8 mouse cellular contexts compared by ENCODE assay signal in the genomic region with DNA sequence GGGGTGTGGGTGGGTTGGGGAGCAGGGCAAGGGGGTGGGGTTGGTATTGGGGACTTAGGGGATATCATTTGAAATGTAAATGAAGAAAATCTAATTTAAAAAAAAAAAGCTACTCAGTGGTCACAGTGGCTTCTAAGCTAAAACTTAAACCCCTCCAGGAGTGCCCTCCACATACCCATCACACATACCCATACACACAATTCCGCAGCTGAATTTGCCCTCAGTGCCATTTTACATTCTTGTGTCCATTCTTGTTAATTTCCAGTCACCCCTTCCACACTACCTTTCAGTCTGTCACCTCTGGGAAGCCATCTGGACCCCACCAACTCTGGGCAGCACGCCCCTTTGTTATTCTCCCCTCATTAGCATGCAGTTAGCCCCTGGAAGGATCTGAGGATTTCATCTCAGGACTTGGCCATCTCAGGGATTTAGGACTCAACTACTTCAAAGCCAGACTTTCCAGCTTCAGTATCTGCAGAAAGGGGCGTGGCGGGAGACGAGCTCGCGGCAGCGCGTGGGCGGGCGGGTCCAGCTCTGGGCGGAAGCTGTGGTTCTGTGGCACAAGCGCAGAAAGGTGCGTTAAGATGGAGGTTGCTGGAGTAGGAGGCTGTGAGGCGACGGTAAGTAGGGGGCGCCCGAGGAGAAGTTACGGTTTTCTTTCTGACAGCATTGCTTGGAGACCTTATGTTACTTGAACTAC. TPM values are rescaled to one million over a fixed set of nuclear protein-coding genes. Genes with fewer than 3 reads are reported as not detected.
DNase-seq lines count a peak whose midpoint lies in the region; ATAC-seq and TF ChIP-seq lines count a peak whose summit lies in the region.

A gene (plus strand): TSS at position 537 of the 700 bp plus-strand sequence.

- H3K36me3 ChIP-seq in embryonic facial prominence, embryonic 14.5 days (ENCODE audit: control insufficient read depth, insufficient read depth, low read length): no peaks in the 10 kb centered on the region
- no peaks in the 10 kb centered on the region for H3K36me3 ChIP-seq in heart, adult 2 months (ENCODE audit: control insufficient read depth, insufficient read depth, low read length)
- H3K36me3 ChIP-seq in limb, embryonic 12.5 days: no peaks in the 10 kb centered on the region
- H3K36me3 ChIP-seq in midbrain, embryonic 15.5 days (replicated peaks): no peaks in the 10 kb centered on the region

- DNase-seq in 3134 (ENCODE audit: extremely low read depth, insufficient read length, low spot score): peak; percentile 85
- peak; percentile 93 for DNase-seq in embryonic facial prominence, embryonic 14.5 days (ENCODE audit: low spot score)
- DNase-seq in heart, adult 2 months: peak; percentile 82 to 84
- peak; percentile 83 to 89 for DNase-seq in kidney, adult 8-10 months
- DNase-seq in spleen, postnatal 14 days (ENCODE audit: low spot score in 2 of 2): peak; percentile 22 to 25

- ATAC-seq in embryonic facial prominence, embryonic 14.5 days (ENCODE audit: low read depth): peak; percentile 96
- ATAC-seq in limb, embryonic 12.5 days (ENCODE audit: insufficient number of reproducible peaks, insufficient read depth, low FRiP score, low TSS enrichment, low read depth): peak; percentile 90
- ATAC-seq in midbrain, embryonic 15.5 days (replicated peaks): peak; percentile 97

- peak within 1 kb of the TSS; percentile 71 for H3K4me2 ChIP-seq in embryonic facial prominence, embryonic 14.5 days (ENCODE audit: low read depth, low read length)
- peak within 1 kb of the TSS; percentile 63 for H3K4me2 ChIP-seq in limb, embryonic 12.5 days
- peak within 1 kb of the TSS; percentile 62 for H3K4me2 ChIP-seq in midbrain, embryonic 15.5 days

- H3K9me3 ChIP-seq in embryonic facial prominence, embryonic 14.5 days (ENCODE audit: control insufficient read depth, low read length): no peaks in the 10 kb centered on the region
- H3K9me3 ChIP-seq in limb, embryonic 12.5 days: no peaks in the 10 kb centered on the region
- no peaks in the 10 kb centered on the region for H3K9me3 ChIP-seq in midbrain, embryonic 15.5 days

- no peak within 1 kb of the TSS for H3K27ac ChIP-seq in bone marrow, adult 2 months (ENCODE audit: control insufficient read depth, insufficient read depth, low read depth, low read length, poor library complexity)
- no peak within 1 kb of the TSS for H3K27ac ChIP-seq in embryonic facial prominence, embryonic 14.5 days (replicated peaks; ENCODE audit: low read depth, low read length)
- no peak within 1 kb of the TSS for H3K27ac ChIP-seq in heart, adult 2 months
- H3K27ac ChIP-seq in limb, embryonic 12.5 days: no peak within 1 kb of the TSS
- H3K27ac ChIP-seq in midbrain, embryonic 15.5 days: peak within 1 kb of the TSS; percentile 62

- TF ChIP-seq EP300 in heart, adult 2 months (IDR thresholded peaks at IDR 0.05; ENCODE audit: insufficient read depth, low read depth, low read length): peak; percentile 58; the same call in 1 of the 2 replicates

- no peaks in the 10 kb centered on the region; the same call in 1 of the 2 replicates for H3K4me1 ChIP-seq in bone marrow, adult 2 months (ENCODE audit: control insufficient read depth, insufficient read depth, low read length)
- peaks cover 7% of the 10 kb centered on the region; the same call in 1 of the 2 replicates for H3K4me1 ChIP-seq in embryonic facial prominence, embryonic 14.5 days (ENCODE audit: control insufficient read depth, insufficient read depth, low read length)
- H3K4me1 ChIP-seq in heart, adult 2 months (ENCODE audit: control insufficient read depth, insufficient read depth, low read length): no peaks in the 10 kb centered on the region
- 0 out of 2 replicates have a peak, but pooled peaks cover 4% of the 10 kb centered on the region for H3K4me1 ChIP-seq in limb, embryonic 12.5 days (replicated peaks)
- H3K4me1 ChIP-seq in midbrain, embryonic 15.5 days: peaks cover 6% of the 10 kb centered on the region

- TF ChIP-seq CTCF in bone marrow, adult 2 months (IDR thresholded peaks at IDR 0.05; ENCODE audit: control insufficient read depth, insufficient read depth, low read length): peak; percentile 30; the same call in 1 of the 2 replicates
- TF ChIP-seq CTCF in heart, adult 2 months (IDR thresholded peaks at IDR 0.05): peak; percentile 89

- H3K79me2 ChIP-seq in heart, adult 2 months (replicated peaks; ENCODE audit: control insufficient read depth, insufficient read depth, low read length): no peaks in the 10 kb centered on the region

- no peaks in the 10 kb centered on the region for H3K27me3 ChIP-seq in embryonic facial prominence, embryonic 14.5 days (replicated peaks; ENCODE audit: control insufficient read depth, insufficient read depth, low read length)
- H3K27me3 ChIP-seq in heart, adult 2 months (ENCODE audit: control insufficient read depth, insufficient read depth, low read length): no peaks in the 10 kb centered on the region
- no peaks in the 10 kb centered on the region for H3K27me3 ChIP-seq in limb, embryonic 12.5 days
- no peaks in the 10 kb centered on the region for H3K27me3 ChIP-seq in midbrain, embryonic 15.5 days (replicated peaks)

- intact Hi-C loops in heart, adult 2 months (cut with DNase I): loop anchor here (1.0 to 5.0 kb wide), 3 partner anchors 114 to 216 kb away; a partner anchor contains a TSS

- H3K9ac ChIP-seq in embryonic facial prominence, embryonic 14.5 days (ENCODE audit: low read depth, low read length): peak within 1 kb of the TSS; percentile 55
- H3K9ac ChIP-seq in heart, adult 2 months (ENCODE audit: low read depth, low read length): no peak within 1 kb of the TSS
- peak within 1 kb of the TSS; percentile 58 for H3K9ac ChIP-seq in limb, embryonic 12.5 days (replicated peaks)
- H3K9ac ChIP-seq in midbrain, embryonic 15.5 days: peak within 1 kb of the TSS; percentile 40

- WGBS in bone marrow, adult 2 months: 5% methylated on average over 19 of the region's 19 CpGs
- WGBS in embryonic facial prominence, embryonic 14.5 days: 2% methylated on average over 19 of the region's 19 CpGs
- WGBS in heart, adult 2 months: 4% methylated on average over 19 of the region's 19 CpGs
- 1% methylated on average over 19 of the region's 19 CpGs for WGBS in limb, embryonic 12.5 days
- WGBS in midbrain, embryonic 15.5 days: 1% methylated on average over 19 of the region's 19 CpGs

- H3K4me3 ChIP-seq in bone marrow, adult 2 months (replicated peaks; ENCODE audit: control insufficient read depth, low read depth, low read length): no peak within 1 kb of the TSS
- peak within 1 kb of the TSS; percentile 40 for H3K4me3 ChIP-seq in embryonic facial prominence, embryonic 14.5 days (ENCODE audit: low read depth, low read length)
- H3K4me3 ChIP-seq in heart, adult 2 months: 0 out of 2 replicates have a peak within 1 kb of the TSS, but pooled peaks have one; percentile 28
- H3K4me3 ChIP-seq in limb, embryonic 12.5 days (replicated peaks): peak within 1 kb of the TSS; percentile 44
- H3K4me3 ChIP-seq in midbrain, embryonic 15.5 days: peak within 1 kb of the TSS; percentile 43

- peak; percentile 11; the same call in 1 of the 2 replicates for TF ChIP-seq POLR2A in bone marrow, adult 2 months (IDR thresholded peaks at IDR 0.05; ENCODE audit: borderline replicate concordance, control insufficient read depth, low read depth, low read length)
- no peak for TF ChIP-seq POLR2A in heart, adult 2 months (IDR thresholded peaks at IDR 0.05; ENCODE audit: insufficient read depth, low read depth, low read length)

RNA-seq across cellular contexts. Expression of the gene that starts here (rescaled TPM):
- polyA plus RNA-seq in bone marrow, adult 2 months (2011; ENCODE audit: insufficient read depth, insufficient read length, low replicate concordance, missing spikeins): not detected in 2 replicates
- 0.14 and 0.36 TPM in 2 replicates for polyA plus RNA-seq in embryonic facial prominence, embryonic 14.5 days (2014; fragmentation: Nextera tagmentation; extraction: Ambion mirVana)
- total RNA-seq in heart, adult 2 months (2021): under 1 TPM in 1 of 2 experiments, not detected in 1; 0.08 TPM
- 0.14 and 0.15 TPM in 2 replicates for polyA plus RNA-seq in heart, adult 2 months (2012; rRNA removed)
- 0.60 and 0.97 TPM in 2 replicates for polyA plus RNA-seq in limb, embryonic 12.5 days (2016; fragmentation: Nextera tagmentation; extraction: Ambion mirVana)
- 0.46 and 0.89 TPM in 2 replicates for polyA plus RNA-seq in midbrain, embryonic 15.5 days (2015; fragmentation: Nextera tagmentation; extraction: Ambion mirVana)

Comparison
In these comparisons a context has a peak if more than half of its experiments do, and no peak if none do; other contexts are left out.
1. Peak in DNase-seq, ATAC-seq, H3K4me3 ChIP-seq, H3K9ac ChIP-seq and H3K4me2 ChIP-seq in embryonic facial prominence, embryonic 14.5 days; RNA of the gene not detected or under 1 TPM.
2. Peak in DNase-seq and H3K4me3 ChIP-seq in heart, adult 2 months; RNA of the gene not detected or under 1 TPM.
3. Peak in ATAC-seq, H3K4me3 ChIP-seq, H3K9ac ChIP-seq and H3K4me2 ChIP-seq in limb, embryonic 12.5 days; RNA of the gene not detected or under 1 TPM.
4. Peak in ATAC-seq, H3K4me3 ChIP-seq, H3K27ac ChIP-seq, H3K9ac ChIP-seq and H3K4me2 ChIP-seq in midbrain, embryonic 15.5 days; RNA of the gene not detected or under 1 TPM.
5. DNase-seq: peak in every context shown above with its lines; median percentile 93 in embryonic facial prominence, embryonic 14.5 days; 86 in kidney, adult 8-10 months; 85 in 3134; 83 in heart, adult 2 months; 24 in spleen, postnatal 14 days.